Mouse (Mus musculus) adrenal gland, adult 18-20 months (tissue): Measurements from ENCODE around the gene Gpd2. TPM values are rescaled to one million over a fixed set of nuclear protein-coding genes. Genes with fewer than 3 reads are reported as not detected.

Experiments
- DNase-seq, 2 experiments: peaks; one replicate each; pipeline ENCODE4 v3.0.0; 2021 to 2022; ENCODE audit warnings: low spot score in 2 of 2
- total RNA-seq, 2 experiments: library from RNA; stranded (reverse); gene quantifications; 1 replicate in 1 of 2; 2 replicates in 1 of 2; pipeline ENCODE4 v1.2.3; 2021

Gene Gpd2
- total RNA-seq, 2 experiments from 2014 or later: 114 to 270 TPM

DNA sequence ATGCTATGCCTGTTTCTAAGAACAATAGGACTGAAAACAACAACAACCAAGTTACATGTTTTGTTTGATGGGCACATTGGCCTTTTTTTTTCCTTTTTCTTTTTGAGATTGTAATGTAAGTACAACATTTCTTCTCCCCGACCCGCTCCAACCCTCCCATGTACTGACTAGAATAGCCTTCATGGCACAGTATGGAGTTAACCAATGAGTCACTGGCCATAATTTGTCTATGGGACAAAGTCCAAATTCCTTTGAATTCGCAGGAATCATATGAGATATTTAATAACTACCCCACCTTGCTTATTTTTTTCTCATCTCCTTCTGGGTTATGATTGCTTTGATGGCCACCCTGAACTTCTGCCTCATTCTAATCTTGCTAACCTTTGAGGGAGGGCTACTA lies 12.7 kb downstream of the Gpd2 start:
- DNase-seq: no peak

DNA sequence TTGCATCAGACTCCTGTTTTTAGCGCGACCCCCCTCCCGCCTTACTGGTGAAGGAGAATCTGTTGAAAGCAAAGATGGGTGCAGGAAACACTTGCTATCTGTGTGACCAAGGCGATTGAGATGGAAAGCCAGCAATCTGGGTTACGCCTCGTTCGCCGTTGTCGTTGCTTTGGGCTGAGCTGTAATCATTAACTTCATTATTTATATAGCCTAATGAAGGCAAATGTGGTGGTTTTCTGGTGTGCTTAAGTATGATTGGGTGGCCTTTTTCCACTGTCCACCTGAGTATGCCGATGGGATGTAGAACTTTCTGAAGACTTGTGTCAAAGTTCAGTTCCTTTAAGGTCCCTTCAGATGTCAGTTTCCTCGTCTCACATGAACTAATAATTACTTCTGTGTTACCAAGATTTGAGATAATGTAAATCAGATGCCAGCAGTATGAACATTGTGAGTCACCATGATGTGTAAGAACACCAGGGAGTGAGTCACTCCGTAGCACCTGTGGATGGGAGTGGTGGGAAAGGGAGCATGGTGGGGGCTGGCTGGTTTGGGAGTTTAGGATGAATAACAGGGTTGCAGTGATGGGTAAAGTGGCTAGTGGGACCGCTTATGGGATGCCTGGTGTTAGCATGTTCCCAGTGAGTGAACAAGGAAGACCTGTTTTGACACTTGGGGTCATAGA lies 14.3 kb downstream of the Gpd2 start:
- no peak for DNase-seq

DNA sequence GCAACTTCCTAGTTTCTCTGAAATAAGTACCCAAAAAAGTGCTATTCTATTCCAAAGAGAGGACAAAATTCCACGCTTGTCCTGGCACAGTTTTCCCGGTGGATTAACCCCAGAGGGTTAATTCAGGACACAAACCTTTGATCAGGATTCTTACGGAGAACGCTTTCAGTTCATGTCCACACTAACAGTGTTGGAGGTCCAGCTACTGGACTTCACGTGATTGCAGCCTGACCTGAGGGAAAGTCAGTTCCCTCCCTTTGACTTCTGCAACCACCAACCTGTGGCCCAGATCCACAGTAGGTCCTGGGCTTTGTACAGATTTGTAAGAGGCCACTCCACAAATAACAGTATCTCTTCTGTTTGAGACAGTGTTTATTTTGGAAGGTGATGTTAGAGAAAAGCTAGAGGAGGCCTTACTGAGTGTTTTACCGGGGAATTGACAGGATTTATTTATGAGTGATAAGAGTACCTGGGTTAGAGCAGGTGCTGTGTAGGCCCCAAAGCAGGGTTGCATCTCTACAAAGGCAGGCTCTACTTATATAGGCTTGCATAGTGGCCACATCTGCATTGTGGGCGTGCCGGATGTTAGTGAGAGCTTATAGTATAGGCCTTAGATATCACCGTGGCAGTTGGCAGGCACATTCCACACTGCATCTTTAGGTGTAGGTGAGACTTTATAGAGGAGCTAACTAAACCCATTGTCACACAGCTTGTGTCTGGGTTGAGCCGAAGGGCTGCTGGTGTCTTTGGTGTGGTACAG lies 15.3 kb downstream of the Gpd2 start:
- no peak for DNase-seq

DNA sequence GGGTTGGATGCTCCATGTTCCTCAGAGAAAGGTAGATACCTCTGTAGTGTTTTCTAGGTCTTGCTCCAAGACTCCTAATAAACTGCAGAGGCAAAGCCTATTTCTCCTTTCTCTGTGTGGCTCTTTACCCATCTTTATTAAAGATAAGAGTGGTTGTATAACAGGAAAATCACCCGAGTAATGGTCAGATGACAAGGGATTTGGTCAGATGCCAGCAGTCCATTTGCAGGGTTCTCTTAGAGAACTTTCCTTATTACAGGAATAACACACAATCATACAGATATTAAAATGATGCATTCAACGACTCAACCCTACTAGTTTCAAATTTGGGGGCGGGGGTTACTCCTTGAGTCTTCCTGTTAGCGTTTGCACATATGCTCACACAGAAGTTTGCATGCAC lies 16.8 kb downstream of the Gpd2 start:
- DNase-seq: no peak

DNA sequence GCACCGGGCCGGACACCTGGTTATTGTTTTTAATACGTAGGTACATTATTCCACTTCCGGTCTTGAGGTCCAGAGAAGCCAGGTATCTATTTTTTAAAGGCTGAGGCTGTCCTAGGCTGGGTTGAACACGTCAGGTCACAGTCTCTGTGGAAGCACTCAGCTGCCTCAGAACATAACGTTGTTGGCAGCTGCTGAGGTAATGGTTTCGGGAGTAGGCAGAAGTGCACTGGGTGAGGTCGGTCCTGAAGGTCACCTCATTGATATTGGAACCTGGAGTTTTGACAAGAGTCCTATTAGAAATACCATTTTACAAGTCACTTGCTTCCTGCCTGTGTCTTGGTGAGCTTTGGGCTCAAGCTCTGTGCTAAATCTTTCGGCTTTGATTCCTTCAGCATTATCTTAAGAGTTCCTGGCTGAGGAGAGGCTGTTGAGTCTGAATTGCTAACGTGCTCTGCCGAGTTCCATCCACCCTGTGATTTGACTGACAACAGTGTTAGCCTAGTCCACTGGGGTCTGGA lies 17.8 kb downstream of the Gpd2 start:
- DNase-seq: no peak

DNA sequence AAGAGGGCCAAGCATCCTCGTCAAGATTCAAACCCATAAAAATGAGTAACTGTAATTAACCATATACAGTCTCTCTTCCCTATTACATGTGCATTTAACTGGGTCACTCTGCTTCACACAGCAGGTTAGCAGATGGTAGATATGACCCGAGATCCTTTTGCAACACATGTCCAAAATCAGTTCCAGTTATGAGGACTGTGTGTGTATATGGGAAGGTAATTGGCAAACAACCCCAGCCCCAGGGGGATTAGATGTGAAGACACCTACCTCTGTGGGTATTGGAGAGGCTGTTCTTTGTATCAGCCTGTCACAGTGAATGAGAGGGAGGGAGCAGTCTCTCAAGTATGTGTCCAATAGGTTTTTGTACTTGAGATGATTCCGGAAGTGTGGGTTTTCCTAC lies 18.4 kb downstream of the Gpd2 start:
- no peak for DNase-seq

DNA sequence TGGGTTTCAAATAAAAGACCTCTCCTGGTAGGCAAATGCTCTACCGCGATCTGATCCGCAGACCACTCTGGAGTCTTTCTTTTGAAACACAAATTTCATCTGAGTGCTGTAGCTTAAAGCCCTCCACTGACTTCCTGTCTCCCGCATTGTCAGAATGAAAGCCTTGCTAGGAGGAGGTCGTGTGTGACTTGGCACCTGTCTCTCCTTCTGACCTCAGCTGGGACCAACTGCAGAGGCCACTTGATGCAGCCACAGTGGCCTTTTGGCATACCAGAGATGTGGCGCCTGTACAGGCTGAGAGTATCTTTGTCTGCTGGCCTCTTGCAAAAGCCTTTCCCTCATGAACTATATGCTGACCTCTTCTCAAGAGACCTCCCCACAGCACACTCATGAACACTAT lies 19.0 kb downstream of the Gpd2 start:
- no peak for DNase-seq

DNA sequence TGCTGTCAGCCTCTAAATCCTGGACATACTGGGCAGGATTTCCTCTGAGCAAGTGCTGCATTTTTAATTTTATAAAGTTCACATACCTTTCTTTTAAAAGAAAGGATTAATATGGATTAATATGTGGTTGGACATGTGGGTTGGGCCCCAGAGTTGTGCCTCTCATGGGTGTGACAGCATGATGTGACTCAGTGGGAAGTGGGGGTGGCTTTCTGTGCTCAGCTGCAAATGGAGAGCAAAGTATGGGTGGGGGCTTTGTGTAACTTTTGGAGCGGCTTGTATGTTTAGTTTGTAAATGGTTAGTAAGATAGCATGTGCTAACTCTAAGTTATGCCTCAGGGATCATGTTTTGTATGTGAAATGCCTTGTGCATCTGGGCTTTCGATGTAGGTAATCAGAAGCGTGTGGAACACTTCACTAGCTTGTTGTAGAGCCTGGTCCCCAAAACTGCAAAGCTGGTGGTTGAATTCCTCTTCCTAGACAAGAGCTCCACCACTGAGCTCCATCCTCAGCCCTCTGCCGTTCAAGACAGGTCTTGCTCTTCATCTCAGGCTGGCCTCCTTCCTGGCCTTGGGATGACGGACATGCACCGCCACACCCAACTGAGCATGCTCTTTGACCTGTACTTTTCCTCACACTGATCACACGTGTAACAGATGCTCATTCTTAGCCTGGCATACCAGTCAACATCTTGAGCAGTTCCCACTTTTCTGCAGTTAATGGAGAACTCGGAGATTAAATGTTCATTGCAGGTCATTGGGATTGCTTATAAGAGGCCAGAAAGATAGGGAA lies 24.0 kb downstream of the Gpd2 start:
- DNase-seq: no peak

DNA sequence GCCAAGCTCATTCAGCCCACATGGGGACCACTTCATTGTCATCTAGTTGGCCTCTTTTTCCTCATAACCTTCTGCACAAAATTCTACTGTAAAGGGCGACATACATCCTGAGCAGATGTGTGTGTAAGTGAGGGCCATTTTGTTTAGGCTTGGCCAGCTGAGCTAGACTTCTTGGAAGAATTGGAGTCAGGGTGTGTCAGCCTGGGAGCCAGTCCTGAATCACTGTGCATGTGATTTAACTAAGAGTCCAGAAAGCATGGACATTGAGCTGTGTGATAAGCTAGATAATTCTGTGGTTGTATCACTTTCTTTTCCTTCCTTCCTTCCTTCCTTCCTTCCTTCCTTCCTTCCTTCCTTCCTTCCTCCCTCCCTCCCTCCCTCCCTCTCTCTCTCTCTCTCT lies 26.0 kb downstream of the Gpd2 start:
- DNase-seq: no peak

DNA sequence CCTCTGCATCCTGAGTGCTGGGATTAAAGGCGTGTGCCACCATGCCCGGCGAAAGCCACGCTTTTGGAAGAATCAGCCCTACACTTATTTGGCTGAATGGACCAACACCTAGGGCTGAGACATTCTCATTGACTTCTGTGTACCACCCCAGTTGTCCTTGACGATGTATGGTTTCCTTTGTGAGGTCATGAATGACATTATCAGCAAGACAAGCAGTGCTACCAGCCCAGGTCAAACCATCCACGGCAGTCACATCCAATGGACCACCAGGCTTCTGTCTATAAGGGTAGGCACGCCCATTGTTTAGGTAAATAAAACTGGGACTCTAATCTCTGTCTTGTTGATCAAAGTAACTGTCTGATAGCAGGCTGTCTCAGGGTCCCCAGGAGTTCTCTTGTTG lies 27.5 kb downstream of the Gpd2 start:
- DNase-seq: no peak

DNA sequence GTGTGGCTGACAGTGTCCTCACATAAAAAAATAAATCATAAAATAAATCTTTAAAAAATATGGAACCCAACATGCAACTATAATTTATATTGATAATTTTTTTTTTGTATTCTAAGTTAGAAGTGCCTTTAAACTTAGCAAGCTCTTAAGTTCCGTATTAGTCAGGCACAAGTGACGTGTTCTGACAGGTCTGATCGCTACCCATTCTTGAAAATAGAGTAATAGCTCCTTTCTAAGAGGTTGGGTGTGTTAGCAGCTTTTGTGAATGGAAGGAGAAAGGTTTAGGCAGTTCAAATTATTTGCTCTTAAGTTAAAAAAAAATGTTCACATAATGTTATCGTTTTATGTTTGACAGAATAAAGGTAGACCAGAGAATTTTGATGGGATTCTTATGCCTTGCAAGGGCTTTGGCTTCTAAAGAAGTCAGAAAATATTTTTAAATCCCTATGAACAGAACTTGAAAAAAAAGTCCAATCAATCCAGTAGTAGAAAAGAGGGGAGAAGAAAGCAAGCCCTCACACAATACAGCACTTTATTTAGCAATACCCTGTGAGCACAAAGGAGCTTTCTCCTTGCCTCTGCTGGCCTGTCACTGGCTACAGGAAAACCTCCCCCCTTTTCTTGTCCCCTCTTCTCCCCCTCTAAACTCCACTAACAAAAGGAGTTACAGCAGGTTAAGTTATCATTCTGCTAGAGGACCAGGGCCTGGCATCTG lies 29.4 kb downstream of the Gpd2 start:
- DNase-seq: no peak

DNA sequence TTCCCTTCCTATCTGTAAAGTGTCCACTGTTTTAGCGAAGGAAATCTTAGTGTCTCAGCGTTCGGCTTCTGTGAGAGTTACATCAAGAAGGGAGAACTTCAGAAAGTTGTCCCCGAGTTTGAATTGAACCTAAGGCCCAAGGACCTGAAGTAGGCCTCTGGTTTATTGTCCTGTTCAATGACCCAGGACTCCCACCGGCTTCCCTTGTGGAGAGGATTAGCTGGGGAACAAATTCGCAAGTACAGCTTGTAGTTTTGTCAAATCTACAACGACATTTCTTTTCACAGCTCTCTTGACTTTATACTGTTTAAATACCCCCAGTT lies 29.9 kb downstream of the Gpd2 start:
- DNase-seq: no peak

DNA sequence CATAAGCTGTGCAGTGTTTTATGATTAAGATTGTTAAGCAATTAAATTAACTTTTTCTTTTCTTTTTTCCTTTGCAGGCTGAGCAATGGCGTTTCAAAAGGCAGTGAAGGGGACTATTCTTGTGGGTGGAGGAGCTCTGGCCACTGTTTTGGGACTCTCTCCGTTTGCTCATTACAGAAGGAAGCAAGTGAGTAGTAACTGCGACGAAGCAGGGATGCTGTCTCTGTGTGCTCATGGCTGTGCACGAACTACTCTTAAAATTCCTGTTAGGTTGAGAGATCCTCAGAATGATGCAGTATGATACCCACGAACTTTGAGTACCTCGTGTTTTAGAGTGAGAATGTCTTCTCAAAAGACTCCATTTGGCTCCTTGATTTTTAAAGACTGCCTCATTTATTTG lies 30.5 kb downstream of the Gpd2 start:
- no peak for DNase-seq

DNA sequence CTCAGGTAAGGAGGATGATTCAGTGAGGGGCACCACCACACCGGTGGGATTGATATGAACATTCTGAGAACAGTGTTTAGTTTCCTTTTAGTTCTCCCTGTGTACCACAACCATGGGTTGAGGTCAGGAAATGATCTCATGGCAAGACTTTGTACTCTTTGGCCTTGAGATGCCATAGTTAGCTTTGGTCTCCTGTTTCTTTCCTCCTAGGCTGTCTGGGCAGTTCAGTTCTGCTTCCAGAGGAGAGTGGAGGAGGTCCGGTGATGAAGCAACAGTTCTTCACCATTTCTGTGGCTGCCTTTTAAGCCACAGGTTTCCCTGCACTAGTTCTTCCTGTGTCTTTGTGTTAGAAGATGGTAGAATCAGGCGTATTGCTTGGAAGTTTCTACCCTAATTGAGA lies 31.4 kb downstream of the Gpd2 start:
- no peak for DNase-seq

DNA sequence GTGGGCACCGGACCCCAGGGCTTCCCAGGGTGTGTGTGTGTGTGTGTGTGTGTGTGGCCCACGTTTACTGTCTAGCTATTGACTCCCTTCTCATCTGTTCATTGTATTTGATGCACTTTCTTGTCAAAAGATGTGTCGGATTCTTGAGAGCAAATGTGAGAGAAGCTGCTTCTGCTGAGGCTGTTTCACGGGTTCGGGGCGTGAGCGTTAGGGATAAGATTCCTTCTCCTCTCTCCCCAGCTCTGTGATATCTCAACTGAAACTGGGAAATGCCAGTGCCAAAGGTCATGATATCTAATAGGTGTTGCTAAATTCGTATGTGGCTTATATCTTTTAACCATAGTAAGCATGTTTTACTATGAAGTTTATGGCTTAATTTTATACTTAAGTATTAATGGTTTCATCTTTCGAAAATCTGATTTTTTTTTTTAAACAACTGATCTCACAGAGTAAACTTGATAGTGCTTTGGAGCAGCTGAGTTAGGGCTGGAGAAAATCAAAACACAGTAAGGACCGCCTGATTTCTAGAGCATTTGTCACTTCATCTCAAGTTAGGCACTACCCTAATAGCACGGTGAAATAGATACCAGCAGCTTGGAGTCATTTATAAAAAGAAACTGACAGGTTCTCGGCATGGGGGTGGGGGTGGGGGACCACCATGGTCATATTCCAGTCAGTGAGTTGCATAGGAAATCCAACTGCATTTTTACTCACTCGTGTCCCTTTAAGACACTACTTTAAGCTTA lies 32.4 kb downstream of the Gpd2 start:
- DNase-seq: no peak

DNA sequence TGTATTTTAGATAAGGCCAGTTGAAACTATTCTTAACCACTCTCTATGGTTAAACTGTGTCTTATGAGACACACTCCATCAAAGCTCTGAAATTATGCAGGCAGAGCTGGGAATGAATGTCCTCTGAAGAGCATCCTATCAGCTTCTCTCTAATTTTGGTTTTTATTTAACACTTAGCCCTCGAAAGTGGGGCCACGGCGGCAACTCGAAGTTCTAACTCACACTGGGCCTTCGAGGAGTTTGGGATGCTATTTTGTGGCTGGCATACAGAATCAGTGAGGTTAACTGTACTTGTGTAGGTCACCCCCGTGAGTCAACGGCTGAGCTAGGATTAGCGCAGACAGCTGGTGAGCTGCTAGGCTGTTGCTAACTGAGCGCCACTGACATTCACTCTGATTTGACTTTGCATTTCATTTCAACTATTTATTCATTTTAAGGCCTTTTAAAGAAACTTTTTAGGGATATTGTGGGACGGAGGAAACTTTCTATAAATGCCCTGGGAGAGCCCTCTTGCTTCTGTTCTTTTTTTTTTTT lies 42.8 kb downstream of the Gpd2 start:
- no peak for DNase-seq

DNA sequence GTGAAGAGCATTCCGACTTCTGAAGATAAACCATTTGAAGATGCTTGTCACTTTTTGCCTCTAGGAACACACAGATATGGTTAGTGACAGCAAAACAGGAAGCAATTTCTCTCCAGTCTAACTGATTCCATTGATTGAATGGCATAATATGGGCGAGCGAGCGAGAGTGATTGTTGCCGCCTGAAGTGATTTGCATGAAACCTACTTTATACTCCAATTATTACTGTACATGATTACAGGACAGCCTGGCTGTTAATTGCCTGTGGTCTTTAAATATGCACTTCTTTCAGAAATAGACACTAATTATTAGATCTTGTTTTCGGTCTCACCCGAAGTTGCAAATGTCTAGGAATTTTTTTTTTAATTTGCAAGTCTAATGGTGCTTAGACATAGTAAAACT lies 46.4 kb downstream of the Gpd2 start:
- no peak for DNase-seq

DNA sequence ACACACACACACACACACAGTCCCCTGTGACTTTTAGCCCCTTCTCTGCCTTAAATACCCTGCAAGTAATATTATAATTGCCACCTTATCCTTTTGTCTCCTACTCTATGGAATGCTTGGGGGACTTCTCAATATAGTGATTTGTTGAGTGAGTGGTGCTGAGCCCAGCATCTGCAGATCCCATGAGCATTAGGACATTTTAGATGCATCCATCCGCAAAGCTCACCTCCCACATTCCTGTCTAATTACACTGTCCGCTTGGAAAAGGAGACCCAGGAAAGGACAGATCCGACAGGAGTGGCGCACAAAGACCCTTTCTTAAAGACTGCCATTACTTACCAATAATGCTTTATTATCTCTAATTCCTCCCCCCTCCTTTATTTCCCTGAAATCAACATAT lies 47.8 kb downstream of the Gpd2 start:
- no peak for DNase-seq

DNA sequence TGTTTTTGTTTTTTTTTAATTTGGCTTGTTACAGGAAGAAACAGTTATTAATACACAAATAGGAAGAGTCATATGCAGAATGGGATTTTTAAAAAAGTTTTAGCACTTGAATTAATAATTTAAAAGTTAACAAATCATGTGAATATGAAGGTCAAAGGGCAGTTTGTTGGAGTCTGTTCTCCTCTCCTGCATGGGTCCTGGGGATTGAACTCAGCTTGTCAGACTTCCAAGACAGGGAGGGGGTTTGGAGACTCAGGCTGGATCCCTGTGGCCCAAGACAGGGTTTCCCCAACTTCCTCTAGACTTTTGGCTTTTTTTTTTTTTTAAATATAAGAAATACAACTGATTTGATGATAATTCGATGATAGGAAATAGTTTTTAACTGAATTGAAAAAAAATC lies 50.6 kb downstream of the Gpd2 start:
- no peak for DNase-seq

DNA sequence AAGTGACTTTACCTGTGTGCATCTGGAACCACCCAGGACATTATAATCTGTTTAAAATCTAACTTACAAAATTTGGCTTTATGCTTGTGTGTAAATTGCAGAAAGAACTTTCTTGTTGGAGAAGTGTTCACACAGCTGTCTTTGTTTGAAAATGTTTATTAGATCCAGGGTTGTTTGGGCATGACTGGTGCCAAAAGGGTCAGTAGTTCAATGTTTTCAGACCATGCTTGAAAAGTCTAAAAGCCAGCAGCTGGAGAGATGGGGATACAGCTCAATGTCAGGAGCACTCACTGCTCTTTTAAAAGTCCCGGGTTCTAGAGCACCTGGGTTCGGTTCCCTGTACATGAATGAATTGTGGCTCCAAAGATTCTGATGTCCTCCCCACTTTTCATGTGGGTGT lies 56.1 kb downstream of the Gpd2 start:
- DNase-seq: no peak

DNA sequence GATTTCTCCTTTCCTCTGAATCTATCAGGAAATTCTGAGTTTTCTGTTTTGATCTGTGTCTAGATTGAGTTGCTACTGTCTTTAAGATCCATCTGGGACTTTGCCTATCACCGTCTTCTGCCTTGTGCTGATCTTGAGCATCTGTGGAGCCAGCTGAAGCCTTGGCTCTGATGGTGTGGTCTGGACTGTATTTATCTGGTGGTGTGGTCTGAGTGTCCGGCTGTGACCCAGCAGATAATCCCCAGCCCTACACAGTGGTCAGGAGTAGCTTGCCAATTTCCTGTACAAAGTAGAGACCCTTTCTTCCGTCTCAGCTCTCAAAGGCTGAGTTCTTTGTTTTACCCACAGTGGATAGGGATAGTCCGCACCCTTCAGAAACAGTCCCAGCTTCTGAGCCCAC lies 58.6 kb downstream of the Gpd2 start:
- DNase-seq: no peak
